Comparison of ENCODE assay signal across 27 mouse cellular contexts in genomic region chr15:30553910-30554406, GRCm38 (mm10).
DNase-seq lines count a peak whose midpoint lies in the region; ATAC-seq and TF ChIP-seq lines count a peak whose summit lies in the region.
"Had no signal": no experiment of that assay in that cellular context is flagged by ENCODE, and none has a peak within 500 bp of the region (broad histone marks: within the 10 kb centered on the region; RNA-seq: fewer than 3 reads in every experiment).

No protein-coding gene starts in this region.

- no peak for DNase-seq in forebrain, embryonic 10.5 days (ENCODE audit: extremely low spot score, low spot score)
- DNase-seq in hindbrain, postnatal 0 days (ENCODE audit: low spot score), result peak; percentile 15
- DNase-seq in hindbrain, embryonic 10.5 days (ENCODE audit: low spot score), result no peak
- no peak for DNase-seq in ES-E14 (ENCODE audit: low read depth, low spot score)
- DNase-seq in embryonic facial prominence, embryonic 10.5 days (ENCODE audit: low spot score), result peak; percentile 10
- no peak for DNase-seq in layer of hippocampus, adult 2 months (ENCODE audit: low spot score in 2 of 2)
- no peak for DNase-seq in cerebellum, postnatal 4 days (ENCODE audit: low spot score in 2 of 2)
- DNase-seq: adrenal gland, adult 8-10 months; adrenal gland, postnatal 25 days; cerebellum, adult 18-20 months; cerebellum, adult 9-11 months; cerebellum, postnatal 25 days; embryo, embryonic 11 days; gastrocnemius, postnatal 25 days; heart, adult 18-20 months; heart, postnatal 10 days; heart, postnatal 36 days; kidney, adult 18-20 months; kidney, adult 9 months had no signal

- in situ Hi-C loops in ES-E14 (cut with MboI; ENCODE audit: low sequenced_read_pairs in 2 of 2, unreplicated experiment in 2 of 2), result no loop called here

- peak; percentile 54 for ATAC-seq in forebrain, embryonic 16.5 days
- no peak for ATAC-seq in hindbrain, postnatal 0 days
- ATAC-seq: activated CD4-positive, CD25-positive, alpha-beta regulatory T cell, adult 4 months; CD4-positive, CD25-positive, alpha-beta regulatory T cell, adult 4 months; inflammation-experienced regulatory T-cells, adult 6 months; intestine, embryonic 16.5 days had no signal

- no peaks in the 10 kb centered on the region for H3K9me3 ChIP-seq in forebrain, embryonic 16.5 days (ENCODE audit: control insufficient read depth, low read length)
- H3K9me3 ChIP-seq in forebrain, embryonic 10.5 days, result no peaks in the 10 kb centered on the region
- H3K9me3 ChIP-seq in hindbrain, postnatal 0 days (ENCODE audit: low read length), result no peaks in the 10 kb centered on the region
- H3K9me3 ChIP-seq in hindbrain, embryonic 10.5 days, result no peaks in the 10 kb centered on the region
- no peaks in the 10 kb centered on the region for H3K9me3 ChIP-seq in ES-E14 (ENCODE audit: control insufficient read depth, insufficient read depth, low read depth, low read length)
- H3K9me3 ChIP-seq in embryonic facial prominence, embryonic 10.5 days, result no peaks in the 10 kb centered on the region
- H3K9me3 ChIP-seq: heart, embryonic 12.5 days; heart, embryonic 15.5 days; hindbrain, embryonic 15.5 days had no signal

- H3K4me3 ChIP-seq in forebrain, embryonic 16.5 days (replicated peaks; ENCODE audit: low read length), result no peak overlapping the region
- no peak overlapping the region for H3K4me3 ChIP-seq in forebrain, embryonic 10.5 days
- H3K4me3 ChIP-seq in hindbrain, postnatal 0 days (ENCODE audit: low read length), result no peak overlapping the region
- no peak overlapping the region for H3K4me3 ChIP-seq in hindbrain, embryonic 10.5 days
- H3K4me3 ChIP-seq in ES-E14 (ENCODE audit: insufficient read depth in 1 of 2, low read depth in 1 of 2, low read length in 2 of 2, poor library complexity in 1 of 2, severe bottlenecking in 1 of 2), result no peak overlapping the region
- H3K4me3 ChIP-seq in embryonic facial prominence, embryonic 10.5 days, result no peak overlapping the region
- no peak overlapping the region for H3K4me3 ChIP-seq in layer of hippocampus, adult 2 months
- H3K4me3 ChIP-seq: heart, embryonic 12.5 days; heart, embryonic 15.5 days; hindbrain, embryonic 15.5 days had no signal

- peaks cover 7% of the 10 kb centered on the region; the same call in 1 of the 2 replicates for H3K4me1 ChIP-seq in forebrain, embryonic 16.5 days (replicated peaks; ENCODE audit: control insufficient read depth, insufficient read depth, low read length)
- H3K4me1 ChIP-seq in forebrain, embryonic 10.5 days, result peaks cover 15% of the 10 kb centered on the region
- no peaks in the 10 kb centered on the region for H3K4me1 ChIP-seq in hindbrain, postnatal 0 days (ENCODE audit: insufficient read depth, low read length)
- H3K4me1 ChIP-seq in hindbrain, embryonic 10.5 days (replicated peaks), result peaks cover 28% of the 10 kb centered on the region
- H3K4me1 ChIP-seq in ES-E14 (ENCODE audit: control insufficient read depth in 2 of 2, insufficient read depth in 2 of 2, low read length in 2 of 2, poor library complexity in 1 of 2), result peaks cover 0 to 3% of the 10 kb centered on the region in 2 experiments; a peak in 1 of 4 replicates
- 0 out of 2 replicates have a peak, but pooled peaks cover 4% of the 10 kb centered on the region for H3K4me1 ChIP-seq in embryonic facial prominence, embryonic 10.5 days
- H3K4me1 ChIP-seq: heart, embryonic 12.5 days; heart, embryonic 15.5 days; hindbrain, embryonic 15.5 days had no signal

- no peaks in the 10 kb centered on the region for H3K27me3 ChIP-seq in forebrain, embryonic 16.5 days (replicated peaks; ENCODE audit: control insufficient read depth, insufficient read depth, low read length)
- H3K27me3 ChIP-seq in forebrain, embryonic 10.5 days (ENCODE audit: poor library complexity, severe bottlenecking), result no peaks in the 10 kb centered on the region
- no peaks in the 10 kb centered on the region for H3K27me3 ChIP-seq in hindbrain, postnatal 0 days (ENCODE audit: insufficient read depth, low read length)
- H3K27me3 ChIP-seq in hindbrain, embryonic 10.5 days (ENCODE audit: insufficient read depth, poor library complexity, severe bottlenecking), result no peaks in the 10 kb centered on the region
- H3K27me3 ChIP-seq in embryonic facial prominence, embryonic 10.5 days (replicated peaks; ENCODE audit: low read depth, poor library complexity, severe bottlenecking), result no peaks in the 10 kb centered on the region
- H3K27me3 ChIP-seq: heart, embryonic 12.5 days; heart, embryonic 15.5 days; hindbrain, embryonic 15.5 days had no signal

- no peak overlapping the region for H3K4me2 ChIP-seq in forebrain, embryonic 16.5 days (ENCODE audit: low read length)
- H3K4me2 ChIP-seq in hindbrain, postnatal 0 days (ENCODE audit: low read depth, low read length), result no peak overlapping the region
- H3K4me2 ChIP-seq: heart, embryonic 12.5 days; heart, embryonic 15.5 days; hindbrain, embryonic 15.5 days had no signal

- H3K36me3 ChIP-seq in forebrain, embryonic 16.5 days (ENCODE audit: control insufficient read depth, insufficient read depth), result no peaks in the 10 kb centered on the region
- no peaks in the 10 kb centered on the region for H3K36me3 ChIP-seq in forebrain, embryonic 10.5 days (replicated peaks)
- H3K36me3 ChIP-seq in hindbrain, postnatal 0 days (ENCODE audit: insufficient read depth, low read length), result no peaks in the 10 kb centered on the region
- H3K36me3 ChIP-seq in hindbrain, embryonic 10.5 days, result no peaks in the 10 kb centered on the region
- H3K36me3 ChIP-seq in ES-E14 (ENCODE audit: control insufficient read depth, insufficient read depth, low read length, poor library complexity, severe bottlenecking), result no peaks in the 10 kb centered on the region
- no peaks in the 10 kb centered on the region for H3K36me3 ChIP-seq in embryonic facial prominence, embryonic 10.5 days (replicated peaks)
- H3K36me3 ChIP-seq: heart, embryonic 12.5 days; heart, embryonic 15.5 days; hindbrain, embryonic 15.5 days had no signal

- no peak for TF ChIP-seq CTCF in hindbrain, postnatal 0 days (IDR thresholded peaks at IDR 0.05; ENCODE audit: low read depth)
- TF ChIP-seq CTCF in layer of hippocampus, adult 2 months (conservative IDR thresholded peaks at IDR 0.05), result no peak

- H3K9ac ChIP-seq in forebrain, embryonic 16.5 days (replicated peaks; ENCODE audit: low read depth, low read length), result no peak overlapping the region
- no peak overlapping the region for H3K9ac ChIP-seq in hindbrain, postnatal 0 days (replicated peaks; ENCODE audit: low read length)
- no peak overlapping the region for H3K9ac ChIP-seq in ES-E14 (ENCODE audit: insufficient read depth, low read depth, low read length, poor library complexity, severe bottlenecking)
- H3K9ac ChIP-seq: heart, embryonic 12.5 days; heart, embryonic 15.5 days; hindbrain, embryonic 15.5 days had no signal

- no peak overlapping the region for H3K27ac ChIP-seq in forebrain, embryonic 16.5 days (ENCODE audit: low read length)
- no peak overlapping the region for H3K27ac ChIP-seq in forebrain, embryonic 10.5 days
- no peak overlapping the region for H3K27ac ChIP-seq in hindbrain, postnatal 0 days
- no peak overlapping the region for H3K27ac ChIP-seq in hindbrain, embryonic 10.5 days
- peak overlapping the region; percentile 56; the same call in 1 of the 2 replicates for H3K27ac ChIP-seq in ES-E14 (ENCODE audit: insufficient read depth, low read depth, low read length, poor library complexity, severe bottlenecking)
- H3K27ac ChIP-seq in embryonic facial prominence, embryonic 10.5 days (replicated peaks), result no peak overlapping the region
- no peak overlapping the region for H3K27ac ChIP-seq in layer of hippocampus, adult 2 months
- H3K27ac ChIP-seq: heart, embryonic 15.5 days; hindbrain, embryonic 15.5 days had no signal

- 77% methylated on average over 2 of the region's 2 CpGs for WGBS in forebrain, embryonic 16.5 days
- WGBS in forebrain, embryonic 10.5 days, result 87% methylated on average over 2 of the region's 2 CpGs
- WGBS in hindbrain, postnatal 0 days, result 78% methylated on average over 2 of the region's 2 CpGs
- 94% methylated on average over 2 of the region's 2 CpGs for WGBS in hindbrain, embryonic 10.5 days
- 84% methylated on average over 2 of the region's 2 CpGs for WGBS in embryonic facial prominence, embryonic 10.5 days

TF ChIP-seq in ES-E14, 5 proteins besides CTCF, POLR2A, EP300 and RAD21:
- no peak for TF ChIP-seq ZNF384 (IDR thresholded peaks at IDR 0.05; ENCODE audit: low read depth, low read length)
- TF ChIP-seq MAFK (IDR thresholded peaks at IDR 0.05; ENCODE audit: insufficient read depth, low read depth, low read length), result no peak
- no peak for TF ChIP-seq HCFC1 (IDR thresholded peaks at IDR 0.05; ENCODE audit: borderline replicate concordance, insufficient read depth, low read length)
- TF ChIP-seq ZC3H11A (IDR thresholded peaks at IDR 0.05; ENCODE audit: borderline replicate concordance, low read depth, low read length), result no peak
- TF ChIP-seq CHD2 (IDR thresholded peaks at IDR 0.05; ENCODE audit: low read depth, low read length), result no peak

Comparison
In these comparisons a context has a peak if more than half of its experiments do, and no peak if none do; other contexts are left out.
1. DNase-seq: peak in hindbrain, postnatal 0 days (single experiment) and embryonic facial prominence, embryonic 10.5 days (single experiment); none in forebrain, embryonic 10.5 days (single experiment), hindbrain, embryonic 10.5 days (single experiment), ES-E14 (single experiment), layer of hippocampus, adult 2 months (0 of 2) and cerebellum, postnatal 4 days (0 of 2).